Mouse (Mus musculus): ENCODE measurements at regions not wholly inside any gene's neighbourhood (a gene's known extent, or its start where the extent isn't known, plus 50 kb on each side); places are given as distances from the start of the nearest gene placed in this dataset.
"Not testable (repeated sequence)": the region's sequence is repeated elsewhere in the genome, so short reads cannot be mapped to it uniquely, and the experiment has no call there.

DNA sequence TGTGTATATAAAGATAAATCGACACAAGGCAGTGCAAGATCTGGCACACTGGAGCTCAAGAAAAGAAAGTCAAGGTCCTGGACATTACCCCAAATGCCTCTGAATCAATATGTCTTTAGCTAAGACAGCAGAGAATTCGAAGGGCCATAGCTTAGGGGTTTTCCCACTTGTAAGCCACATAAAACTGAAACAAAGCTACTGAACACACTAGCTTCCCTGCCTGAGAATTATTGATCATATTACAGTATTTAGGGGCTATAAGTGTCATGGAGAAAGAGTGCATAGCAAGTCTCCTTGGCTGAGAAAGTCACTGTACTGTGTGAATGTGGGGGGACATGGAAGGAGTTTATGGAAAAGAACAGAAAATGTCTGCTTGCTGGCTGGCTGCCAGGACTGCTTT is 207.3 kb upstream of the Htr1f start:
- DNase-seq (ENCODE audit: inconsistent ontology term), result no peak

GRCm38 (mm10) chr16:65315052-65315451 is 205.3 kb upstream of the Pou1f1 start:
- DNase-seq (ENCODE audit: inconsistent ontology term), result no peak

DNA sequence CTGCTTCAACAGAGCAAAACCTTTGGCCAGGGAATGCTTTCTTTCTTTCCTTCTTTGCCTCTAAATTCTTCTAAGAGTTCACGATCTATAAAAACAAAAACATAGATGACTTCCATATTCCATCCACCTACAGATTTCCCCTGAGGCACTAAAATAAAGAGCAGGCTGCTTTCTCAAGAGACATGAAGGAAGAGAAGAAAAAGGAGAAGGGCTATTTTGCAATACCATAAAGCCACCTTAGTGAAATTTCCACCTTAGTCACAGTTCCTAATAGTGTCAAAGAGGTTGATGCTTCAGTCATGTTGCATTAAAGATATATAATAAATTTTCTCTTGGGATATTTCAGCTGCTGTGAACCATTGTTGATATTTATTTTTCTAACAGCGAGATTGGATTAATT is 187.9 kb upstream of the Pou1f1 start:
- no peak for DNase-seq (ENCODE audit: inconsistent ontology term)

DNA sequence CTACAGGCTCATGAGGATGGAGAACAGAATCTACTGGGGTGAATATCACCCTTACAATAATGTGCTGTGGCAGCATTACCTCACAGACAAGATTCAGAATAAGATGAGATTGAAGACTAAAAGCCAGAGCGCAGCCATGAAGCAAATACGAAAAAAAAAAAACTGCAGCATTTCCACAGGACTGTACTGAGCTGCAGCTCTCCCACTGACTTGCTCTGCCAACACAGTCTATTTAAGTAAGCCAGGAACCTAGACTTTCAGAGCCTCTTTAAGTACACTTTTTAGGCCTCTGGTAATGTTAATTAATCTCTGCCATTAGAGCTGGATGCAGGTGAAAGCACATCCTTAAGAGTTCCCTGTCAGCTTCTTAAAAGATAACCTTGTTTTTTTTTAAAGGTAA is 181.1 kb upstream of the Pou1f1 start:
- no peak for DNase-seq (ENCODE audit: inconsistent ontology term)

- no peak for DNase-seq (ENCODE audit: inconsistent ontology term)
These were observed 160.4 kb upstream of the Pou1f1 start for GRCm38 (mm10) chr16:65359881-65360280.

- no peak for DNase-seq (ENCODE audit: inconsistent ontology term)
These were observed 151.0 kb upstream of the Pou1f1 start for GRCm38 (mm10) chr16:65369271-65369670.

DNA sequence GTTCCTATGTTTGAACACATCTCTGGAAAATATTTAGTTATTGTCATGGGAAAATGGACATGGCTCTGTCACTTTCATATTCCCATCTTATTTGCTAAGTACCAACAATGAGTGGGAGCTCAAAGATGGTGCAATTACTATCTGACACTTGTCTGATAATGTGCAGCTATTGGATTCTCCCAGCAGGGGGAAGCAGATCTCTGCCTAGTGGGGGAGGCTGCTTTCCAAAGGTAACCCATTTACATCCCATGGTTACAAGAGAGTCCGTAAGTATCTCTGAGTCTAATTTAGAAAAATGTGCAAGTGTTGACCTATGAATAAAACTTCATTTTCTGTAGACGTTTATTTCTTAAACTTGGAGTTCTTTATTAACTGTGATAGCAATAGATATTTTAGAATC is 149.4 kb upstream of the Pou1f1 start:
- DNase-seq (ENCODE audit: inconsistent ontology term), result peak; percentile 24

GRCm38 (mm10) chr16:65376553-65376952 is 143.8 kb upstream of the Pou1f1 start:
- DNase-seq (ENCODE audit: inconsistent ontology term), result no peak

- no peak for DNase-seq (ENCODE audit: inconsistent ontology term)
These were observed 142.0 kb upstream of the Pou1f1 start for GRCm38 (mm10) chr16:65378276-65378675.

DNA sequence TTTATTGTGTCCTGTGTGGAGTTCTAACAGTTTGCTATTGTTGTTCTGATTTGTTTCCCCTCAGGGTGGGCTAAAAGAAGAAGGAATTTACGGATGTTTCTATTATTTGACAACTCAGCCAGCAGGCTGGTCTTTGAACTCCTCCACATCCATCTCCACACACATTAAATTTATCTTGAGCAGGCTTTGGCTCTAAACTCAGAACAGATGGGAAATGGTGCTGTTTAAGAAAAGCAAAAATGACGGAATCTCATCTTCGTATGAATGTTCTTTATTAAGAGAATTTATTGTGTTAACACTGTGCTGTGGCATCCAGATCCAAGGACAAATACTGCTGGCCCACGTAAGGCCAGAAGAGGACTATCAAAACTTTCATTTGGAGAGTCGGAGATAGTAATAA is 140.4 kb upstream of the Pou1f1 start:
- no peak for DNase-seq (ENCODE audit: inconsistent ontology term)

GRCm38 (mm10) chr16:65403926-65404648 is 116.2 kb upstream of the Pou1f1 start:
- DNase-seq (ENCODE audit: inconsistent ontology term), result no peak

DNA sequence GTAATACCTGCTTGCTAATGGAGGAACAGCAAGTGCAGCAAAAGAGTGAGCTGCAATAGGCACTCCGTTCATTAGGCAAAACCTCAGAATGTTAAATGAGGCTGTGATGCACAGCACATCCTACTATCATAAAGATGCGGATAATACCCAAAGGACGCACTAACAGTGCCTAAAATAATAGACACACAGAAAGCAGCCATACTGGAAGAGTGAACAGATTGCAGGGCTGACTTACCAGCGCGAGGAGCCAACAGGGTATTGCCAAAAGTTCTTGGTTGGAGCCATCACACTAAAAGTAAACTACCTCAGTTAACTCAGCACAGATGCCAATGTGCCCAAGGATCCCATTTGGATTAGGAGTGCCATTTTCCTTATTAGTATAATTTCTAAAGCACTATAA is 115.5 kb upstream of the Pou1f1 start:
- no peak for DNase-seq (ENCODE audit: inconsistent ontology term)

GRCm38 (mm10) chr16:65405824-65406556 is 114.3 kb upstream of the Pou1f1 start:
- peak; percentile 79 for DNase-seq (ENCODE audit: inconsistent ontology term)

DNA sequence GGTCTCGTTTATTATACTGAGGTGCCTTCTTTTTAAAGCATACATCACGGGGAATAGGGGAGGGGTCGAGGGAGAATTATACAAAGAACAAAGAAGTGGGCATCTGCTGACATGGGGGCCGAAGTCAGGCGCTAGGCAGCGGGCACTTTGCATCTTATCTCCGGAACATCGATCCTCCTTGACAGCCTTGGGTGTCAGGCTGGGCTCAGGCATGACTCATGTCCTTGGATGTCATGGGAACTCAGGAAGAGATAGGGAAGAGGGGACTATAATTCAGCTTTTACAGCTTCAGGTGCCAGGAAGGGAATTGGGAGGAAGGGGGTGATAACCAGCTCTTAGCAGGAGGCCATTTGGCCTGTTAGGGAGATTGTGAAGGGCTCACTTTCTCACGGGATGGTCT is 88.3 kb upstream of the Pou1f1 start:
- DNase-seq (ENCODE audit: inconsistent ontology term), result not testable (repeated sequence)

- peak; percentile 86 for DNase-seq (ENCODE audit: inconsistent ontology term)
These were observed 84.2 kb upstream of the Pou1f1 start for GRCm38 (mm10) chr16:65436076-65436475.

DNA sequence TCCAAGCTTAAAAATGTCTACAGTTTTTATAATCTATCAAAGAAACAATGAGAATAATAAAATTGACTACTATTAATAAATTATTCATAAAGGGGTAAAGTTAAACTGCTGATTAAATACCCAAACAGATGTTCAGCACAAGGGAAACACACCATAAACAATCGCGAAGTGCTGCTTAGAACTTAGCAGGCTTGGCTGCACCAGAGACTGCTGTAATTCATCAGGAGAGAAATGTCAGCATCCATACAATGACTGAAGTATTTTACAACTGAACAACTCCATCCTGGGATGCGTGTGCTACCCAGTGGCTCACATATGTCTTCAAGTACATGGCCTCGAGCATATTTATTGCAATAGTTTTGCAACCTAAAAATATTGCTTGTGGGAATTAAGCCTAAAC is 78.4 kb upstream of the Pou1f1 start:
- no peak for DNase-seq (ENCODE audit: inconsistent ontology term)

DNA sequence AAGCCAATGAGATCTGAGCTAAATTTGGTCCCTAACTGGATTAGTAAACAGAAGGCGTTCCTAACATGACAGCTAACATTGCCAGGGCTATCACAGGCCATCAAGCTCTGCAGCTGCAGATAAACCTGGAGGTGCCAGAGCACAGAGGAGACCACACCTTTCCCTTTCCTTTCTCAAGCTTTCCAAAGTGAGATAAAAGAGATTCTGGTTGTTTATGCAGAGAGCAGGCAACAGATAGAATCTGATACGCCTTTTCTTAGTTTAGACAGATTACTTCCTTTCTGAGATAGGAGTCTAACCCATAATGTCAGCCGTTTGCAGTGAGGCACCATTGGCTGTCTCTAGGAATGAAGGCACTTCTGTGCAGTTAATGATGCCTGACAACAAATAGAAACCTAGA is 71.5 kb upstream of the Pou1f1 start:
- no peak for DNase-seq (ENCODE audit: inconsistent ontology term)

- DNase-seq (ENCODE audit: inconsistent ontology term), result peak; percentile 20
These were observed 69.6 kb upstream of the Pou1f1 start for GRCm38 (mm10) chr16:65450706-65451105.

GRCm38 (mm10) chr16:65451885-65452284 is 68.4 kb upstream of the Pou1f1 start:
- DNase-seq (ENCODE audit: inconsistent ontology term), result no peak

DNA sequence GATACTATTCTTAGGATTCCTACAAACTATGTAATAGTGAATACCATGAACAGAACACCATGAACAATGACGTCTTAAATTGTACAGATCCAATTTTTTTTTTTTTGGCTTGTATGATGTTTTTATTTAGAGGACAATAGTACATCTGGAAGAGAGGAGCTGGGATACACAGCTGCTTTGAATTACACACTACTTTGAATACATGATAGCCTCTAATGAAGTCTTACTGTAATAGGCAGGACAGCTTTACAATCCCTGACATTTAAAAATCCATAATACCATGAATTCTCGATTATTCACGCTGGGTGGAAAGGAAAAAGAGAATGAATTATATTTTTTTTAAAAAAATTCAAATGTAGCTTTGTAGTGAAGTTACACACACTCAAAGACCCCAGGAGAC is 63.4 kb upstream of the Pou1f1 start:
- not testable (repeated sequence) for DNase-seq (ENCODE audit: inconsistent ontology term)

- no peak for DNase-seq (ENCODE audit: inconsistent ontology term)
These were observed 62.1 kb upstream of the Pou1f1 start for GRCm38 (mm10) chr16:65458234-65458633.

DNA sequence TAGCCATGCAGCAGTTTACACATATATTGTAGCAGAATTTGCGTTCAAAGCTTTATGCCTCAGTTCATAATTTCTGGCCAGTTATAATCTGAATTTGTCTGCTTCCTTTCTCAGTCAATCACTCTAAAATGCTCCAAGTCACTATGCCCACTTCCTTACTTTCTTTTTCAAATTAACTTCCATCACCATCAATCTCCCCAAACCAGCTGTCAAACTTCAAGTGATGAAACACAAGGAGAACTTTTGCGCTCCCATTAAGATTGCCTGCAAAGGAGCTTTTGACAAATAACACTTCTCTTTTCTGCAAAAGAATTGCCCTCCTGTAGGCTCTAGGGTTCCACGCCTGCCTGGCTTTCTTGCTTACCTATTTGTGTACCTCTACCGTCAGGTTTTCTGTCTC is 50.6 kb upstream of the Pou1f1 start:
- no peak for DNase-seq (ENCODE audit: inconsistent ontology term)
